Mouse (Mus musculus): ENCODE measurements around the gene Gm4788. TPM values are rescaled to one million over a fixed set of nuclear protein-coding genes. Genes with fewer than 3 reads are reported as not detected.
"Not testable (repeated sequence)": the region's sequence is repeated elsewhere in the genome, so short reads cannot be mapped to it uniquely, and the experiment has no call there.

Gm4788 gene
- under 1 TPM in 1 of 2 experiments, not detected in 1; 0.11 TPM for total RNA-seq (2021)
- long read RNA-seq, experiment 1 = 0 reads
- long read RNA-seq, experiment 2 = 0 reads

DNA sequence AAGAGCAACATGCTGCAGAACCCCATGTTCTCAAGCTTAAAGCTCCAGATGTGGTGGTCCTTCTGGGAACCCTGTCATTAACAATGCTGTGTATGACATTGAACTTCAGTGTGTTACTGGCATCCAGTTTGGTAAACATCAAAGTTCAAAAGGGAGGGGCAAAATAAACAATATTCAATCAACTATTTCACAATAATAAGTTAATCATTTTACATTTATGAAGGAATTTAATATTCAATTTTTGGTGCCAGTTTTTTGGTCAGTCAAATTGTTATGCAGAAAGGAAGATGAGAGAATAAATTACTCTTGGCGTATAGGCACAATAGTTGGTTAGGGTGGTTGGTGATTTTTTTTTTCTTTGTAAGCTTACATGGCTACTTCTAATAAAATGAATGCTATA, at the start of gene Gm4788:
Gm4788 (minus strand) TSS at position 101 of the 400 bp plus-strand sequence.
- no peak for DNase-seq (ENCODE audit: extremely low spot score in 1 of 2, low spot score in 2 of 2)
- intact Hi-C loops (cut with DNase I) = no loop called here
- no peak within 1 kb of the TSS for H3K4me3 ChIP-seq
- no peak within 1 kb of the TSS for H3K27ac ChIP-seq
- no peak for TF ChIP-seq CTCF (IDR thresholded peaks at IDR 0.05)

DNA sequence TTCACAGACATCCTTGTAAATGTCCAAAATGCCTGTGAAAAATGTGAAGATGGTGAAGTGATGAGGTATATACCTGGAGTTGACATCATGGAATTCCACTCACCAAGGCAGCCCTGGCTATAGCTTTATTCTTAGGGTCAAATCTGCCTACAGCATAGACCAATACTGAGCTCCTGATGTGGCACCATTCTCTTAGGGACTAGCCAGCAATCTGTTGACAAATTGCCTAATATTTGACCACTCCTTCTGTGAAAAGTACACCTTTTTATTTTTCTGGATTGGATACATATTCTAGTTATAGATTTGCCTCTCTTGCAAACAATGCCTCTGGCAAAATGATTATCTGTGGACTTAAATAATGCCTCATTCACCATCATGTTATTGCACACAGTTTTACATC, 27.6 kb upstream of the Gm4788 start:
- TF ChIP-seq CTCF (IDR thresholded peaks at IDR 0.05) = no peak
- no peak overlapping the region for H3K4me3 ChIP-seq
- intact Hi-C loops (cut with DNase I) = no loop called here
- no peak overlapping the region for H3K27ac ChIP-seq
- no peak for DNase-seq (ENCODE audit: extremely low spot score in 1 of 2, low spot score in 2 of 2)

DNA sequence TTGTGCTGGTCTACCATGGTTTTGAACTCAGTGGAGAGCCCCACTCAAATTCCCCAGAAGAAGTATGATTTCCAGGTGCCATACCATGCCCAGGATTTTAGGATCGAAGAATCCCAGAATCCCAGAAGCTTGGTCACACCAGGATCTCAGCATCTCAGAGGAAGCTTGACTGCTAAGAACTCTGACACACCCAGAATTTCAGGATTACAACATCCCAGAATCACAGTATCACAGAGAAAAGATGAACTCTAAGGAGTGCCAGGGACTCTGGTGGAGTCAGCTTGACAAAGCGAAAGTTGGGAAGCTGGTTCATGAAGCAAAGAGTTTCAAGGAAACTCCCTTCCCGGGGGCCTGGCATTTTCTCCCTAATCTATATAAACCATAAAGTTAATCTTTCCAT, 11.1 kb downstream of the Gm4788 start:
- H3K4me3 ChIP-seq; H3K27ac ChIP-seq; intact Hi-C loops (cut with DNase I); DNase-seq (ENCODE audit: extremely low spot score in 1 of 2, low spot score in 2 of 2): not testable (repeated sequence)

DNA sequence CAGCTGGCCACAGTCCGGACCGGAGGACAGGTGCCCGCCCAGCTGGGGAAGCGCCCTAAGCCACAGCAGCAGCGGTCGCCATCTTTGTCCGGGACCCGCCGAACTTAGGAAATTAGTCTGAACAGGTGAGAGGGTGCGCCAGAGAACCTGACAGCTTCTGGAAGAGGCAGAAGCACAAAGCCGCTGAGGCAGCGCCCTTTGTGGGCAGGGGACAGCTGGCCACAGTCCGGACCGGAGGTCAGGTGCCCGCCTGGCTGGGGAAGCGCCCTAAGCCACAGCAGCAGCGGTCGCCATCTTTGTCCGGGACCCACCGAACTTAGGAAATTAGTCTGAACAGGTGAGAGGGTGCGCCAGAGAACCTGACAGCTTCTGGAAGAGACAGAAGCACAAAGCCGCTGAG, 64.4 kb downstream of the Gm4788 start:
- H3K27ac ChIP-seq; H3K4me3 ChIP-seq; intact Hi-C loops (cut with DNase I); DNase-seq (ENCODE audit: extremely low spot score in 1 of 2, low spot score in 2 of 2): not testable (repeated sequence)

DNA sequence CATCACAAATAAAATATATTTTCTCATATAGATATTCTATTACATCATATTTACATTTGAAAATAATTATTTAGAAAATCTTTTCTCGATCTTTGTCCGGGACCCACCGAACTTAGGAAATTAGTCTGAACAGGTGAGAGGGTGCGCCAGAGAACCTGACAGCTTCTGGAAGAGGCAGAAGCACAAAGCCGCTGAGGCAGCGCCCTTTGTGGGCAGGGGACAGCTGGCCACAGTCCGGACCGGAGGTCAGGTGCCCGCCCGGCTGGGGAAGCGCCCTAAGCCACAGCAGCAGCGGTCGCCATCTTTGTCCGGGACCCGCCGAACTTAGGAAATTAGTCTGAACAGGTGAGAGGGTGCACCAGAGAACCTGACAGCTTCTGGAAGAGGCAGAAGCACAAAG, 64.8 kb downstream of the Gm4788 start:
- intact Hi-C loops (cut with DNase I); DNase-seq (ENCODE audit: extremely low spot score in 1 of 2, low spot score in 2 of 2); H3K4me3 ChIP-seq; H3K27ac ChIP-seq: not testable (repeated sequence)

DNA sequence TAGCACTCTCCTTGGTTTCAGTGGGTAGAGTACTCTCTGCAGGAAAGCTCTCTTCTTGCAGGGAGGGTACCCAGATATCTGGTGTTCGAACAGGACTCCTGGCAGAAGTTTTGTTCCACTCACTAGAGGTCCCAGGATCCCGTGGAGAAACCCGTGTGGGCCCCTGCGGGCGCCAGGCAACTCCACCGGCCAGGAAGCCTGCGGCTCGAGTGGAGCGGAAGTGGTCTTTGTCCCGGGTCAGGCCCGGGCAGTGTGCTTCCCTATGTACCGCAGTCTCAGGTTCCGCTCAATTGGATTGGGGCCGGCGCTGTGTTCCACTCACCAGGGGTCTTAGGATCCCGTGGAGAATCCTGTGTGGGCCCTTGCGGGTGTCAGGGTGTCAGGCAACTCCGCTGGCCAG, 131.1 kb downstream of the Gm4788 start:
- H3K27ac ChIP-seq; DNase-seq (ENCODE audit: extremely low spot score in 1 of 2, low spot score in 2 of 2); H3K4me3 ChIP-seq; intact Hi-C loops (cut with DNase I): not testable (repeated sequence)

Other genes starting within 250 kb of the Gm4788 start
- gene Cfhr1, start 221.0 kb downstream of the Gm4788 start, total RNA-seq (2021) = not detected
- under 1 TPM in 1 of 2 experiments, not detected in 1; 0.38 TPM for gene Cfhr2, start 77.5 kb upstream of the Gm4788 start, total RNA-seq (2021)